Mouse (Mus musculus) erythroid progenitor cell, adult 5-6 weeks (primary cell): Measurements from ENCODE around the gene Olfr1253. TPM values are rescaled to one million over a fixed set of nuclear protein-coding genes. Genes with fewer than 3 reads are reported as not detected.

ENCODE experiments used
- ATAC-seq: replicated peaks from 2 replicates; pipeline ENCODE4 v1.8.0; 2016; ENCODE audit warnings: moderate number of reproducible peaks, mild to moderate bottlenecking, moderate TSS enrichment, inconsistent platforms; ENCODE audit not compliant: poor library complexity, low FRiP score, severe bottlenecking
- total RNA-seq, 2 experiments: library from RNA; stranded (forward) in 1 of 2; stranded (reverse) in 1 of 2; fragments of 150-400 nt in 1 of 2; fragments of 186-747, 209-891 nt in 1 of 2; gene quantifications; 2 replicates each; pipeline versions ENCODE4 v1.2.3 to v1.2.4; 2015 to 2017; ENCODE audit warnings: low replicate concordance in 2 of 2

Gene Olfr1253
- total RNA-seq (2015; ENCODE audit: low replicate concordance) (not detected in 2 replicates), total RNA-seq (2017; ENCODE audit: low replicate concordance) (not detected in 2 replicates)

- ATAC-seq: no peak
These were observed at the start of gene Olfr1253 for GRCm38 (mm10) chr2:89756990-89757389. Gene Olfr1253, minus strand, starts transcription at chr2:89757090.

DNA sequence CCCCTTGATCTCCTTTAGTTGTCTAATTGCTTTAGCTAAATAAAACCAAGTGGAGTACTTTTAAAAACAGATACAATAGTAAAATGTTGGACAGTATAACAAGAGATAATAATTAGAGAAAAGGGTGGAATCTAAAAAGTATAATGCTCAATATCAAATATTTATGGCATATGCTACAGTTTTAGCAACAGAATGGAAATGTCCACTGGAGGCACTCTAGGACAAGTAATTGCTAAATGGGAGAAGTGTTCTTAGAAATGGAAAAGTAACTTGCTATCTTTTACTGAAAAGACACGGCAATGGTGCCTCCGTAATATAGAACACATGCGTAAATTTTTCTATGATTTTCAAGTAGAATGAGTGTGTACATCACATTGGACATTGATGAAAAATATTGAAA, 42.7 kb upstream of the Olfr1253 start:
- no peak for ATAC-seq

DNA sequence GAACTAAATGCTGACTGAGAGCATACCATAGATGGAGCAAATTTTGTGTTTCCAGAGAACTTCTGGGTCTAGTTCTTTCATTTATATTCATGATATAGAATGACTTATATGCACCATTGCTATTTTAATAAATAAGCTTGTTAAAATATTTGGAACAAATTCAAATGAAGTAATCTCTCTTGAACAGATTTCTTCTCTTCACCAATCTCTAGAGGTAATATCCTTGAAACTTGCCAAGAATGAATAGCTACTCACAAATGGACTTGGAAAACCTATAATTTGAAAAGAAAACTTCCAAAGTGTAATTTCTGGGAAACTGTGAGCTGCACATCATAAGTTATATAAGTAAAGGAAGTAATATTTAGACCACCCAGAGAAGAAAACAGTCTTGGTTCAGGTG, 36.6 kb upstream of the Olfr1253 start, which contains the start of gene Olfr1254:
Gene Olfr1254, minus strand, starts transcription at position 101 of the 400 bp plus-strand sequence.
- ATAC-seq: no peak

DNA sequence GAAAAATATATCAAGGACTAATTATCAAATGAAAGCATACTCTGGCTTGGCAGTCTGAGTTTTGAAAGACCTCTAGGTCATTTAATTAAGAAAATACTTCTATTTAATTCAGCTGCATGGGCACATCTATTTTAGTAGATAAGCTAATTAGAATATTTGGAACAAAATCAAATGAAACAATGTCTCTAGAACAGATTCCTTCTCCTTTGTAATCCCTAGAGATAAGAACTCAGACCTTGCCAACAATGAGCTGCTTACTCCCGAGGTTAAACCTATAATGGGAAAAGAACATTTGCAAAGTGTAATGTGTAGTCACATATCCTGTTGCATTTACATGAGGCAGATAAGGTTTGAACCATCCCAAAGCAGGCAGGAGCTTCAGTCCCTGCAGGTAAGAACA, 32.0 kb downstream of the Olfr1253 start, which contains the start of gene Olfr1252:
Gene Olfr1252, minus strand, starts transcription at position 101 of the 400 bp plus-strand sequence.
- no peak for ATAC-seq

Other genes starting within 250 kb of the Olfr1253 start
- gene Olfr1243, start 225.6 kb downstream of the Olfr1253 start, total RNA-seq (2015; ENCODE audit: low replicate concordance): not detected in 2 replicates
- gene Olfr1243, start 225.6 kb downstream of the Olfr1253 start, total RNA-seq (2017; ENCODE audit: low replicate concordance): not detected in 2 replicates
- not detected in 2 replicates for gene Olfr1245, start 178.6 kb downstream of the Olfr1253 start, total RNA-seq (2015; ENCODE audit: low replicate concordance)
- gene Olfr1245, start 178.6 kb downstream of the Olfr1253 start, total RNA-seq (2017; ENCODE audit: low replicate concordance): not detected in 2 replicates
- not detected in 2 replicates for gene Olfr1246, start 163.9 kb downstream of the Olfr1253 start, total RNA-seq (2015; ENCODE audit: low replicate concordance)
- not detected in 2 replicates for gene Olfr1246, start 163.9 kb downstream of the Olfr1253 start, total RNA-seq (2017; ENCODE audit: low replicate concordance)
- gene Olfr1247, start 143.0 kb downstream of the Olfr1253 start, total RNA-seq (2015; ENCODE audit: low replicate concordance): not detected in 2 replicates
- gene Olfr1247, start 143.0 kb downstream of the Olfr1253 start, total RNA-seq (2017; ENCODE audit: low replicate concordance): not detected in 2 replicates
- gene Olfr1248, start 138.8 kb downstream of the Olfr1253 start, total RNA-seq (2015; ENCODE audit: low replicate concordance): not detected in 2 replicates
- gene Olfr1248, start 138.8 kb downstream of the Olfr1253 start, total RNA-seq (2017; ENCODE audit: low replicate concordance): not detected in 2 replicates
- gene Olfr1249, start 122.1 kb downstream of the Olfr1253 start, total RNA-seq (2015; ENCODE audit: low replicate concordance): not detected in 2 replicates
- gene Olfr1249, start 122.1 kb downstream of the Olfr1253 start, total RNA-seq (2017; ENCODE audit: low replicate concordance): not detected in 2 replicates
- not detected in 2 replicates for gene Olfr1250, start 95.6 kb downstream of the Olfr1253 start, total RNA-seq (2015; ENCODE audit: low replicate concordance)
- not detected in 2 replicates for gene Olfr1250, start 95.6 kb downstream of the Olfr1253 start, total RNA-seq (2017; ENCODE audit: low replicate concordance)
- gene Olfr1251, start 85.2 kb downstream of the Olfr1253 start, total RNA-seq (2015; ENCODE audit: low replicate concordance): not detected in 2 replicates
- gene Olfr1251, start 85.2 kb downstream of the Olfr1253 start, total RNA-seq (2017; ENCODE audit: low replicate concordance): not detected in 2 replicates
- gene Olfr1252, start 32.1 kb downstream of the Olfr1253 start, total RNA-seq (2015; ENCODE audit: low replicate concordance): not detected in 2 replicates
- not detected in 2 replicates for gene Olfr1252, start 32.1 kb downstream of the Olfr1253 start, total RNA-seq (2017; ENCODE audit: low replicate concordance)
- gene Olfr1254, start 36.5 kb upstream of the Olfr1253 start, total RNA-seq (2015; ENCODE audit: low replicate concordance): not detected in 2 replicates
- gene Olfr1254, start 36.5 kb upstream of the Olfr1253 start, total RNA-seq (2017; ENCODE audit: low replicate concordance): not detected in 2 replicates
- gene Olfr1255, start 55.0 kb upstream of the Olfr1253 start, total RNA-seq (2015; ENCODE audit: low replicate concordance): not detected in 2 replicates
- not detected in 2 replicates for gene Olfr1255, start 55.0 kb upstream of the Olfr1253 start, total RNA-seq (2017; ENCODE audit: low replicate concordance)
- not detected in 2 replicates for gene Olfr1256, start 84.5 kb upstream of the Olfr1253 start, total RNA-seq (2015; ENCODE audit: low replicate concordance)
- not detected in 2 replicates for gene Olfr1256, start 84.5 kb upstream of the Olfr1253 start, total RNA-seq (2017; ENCODE audit: low replicate concordance)
- not detected in 2 replicates for gene Olfr48, start 91.1 kb upstream of the Olfr1253 start, total RNA-seq (2015; ENCODE audit: low replicate concordance)
- gene Olfr48, start 91.1 kb upstream of the Olfr1253 start, total RNA-seq (2017; ENCODE audit: low replicate concordance): not detected in 2 replicates
- not detected in 2 replicates for gene Olfr1257, start 121.3 kb upstream of the Olfr1253 start, total RNA-seq (2015; ENCODE audit: low replicate concordance)
- gene Olfr1257, start 121.3 kb upstream of the Olfr1253 start, total RNA-seq (2017; ENCODE audit: low replicate concordance): not detected in 2 replicates
- gene Olfr1258, start 170.2 kb upstream of the Olfr1253 start, total RNA-seq (2015; ENCODE audit: low replicate concordance): not detected in 2 replicates
- not detected in 2 replicates for gene Olfr1258, start 170.2 kb upstream of the Olfr1253 start, total RNA-seq (2017; ENCODE audit: low replicate concordance)
- not detected in 2 replicates for gene Olfr1259, start 191.6 kb upstream of the Olfr1253 start, total RNA-seq (2015; ENCODE audit: low replicate concordance)
- gene Olfr1259, start 191.6 kb upstream of the Olfr1253 start, total RNA-seq (2017; ENCODE audit: low replicate concordance): not detected in 2 replicates
- gene Olfr1260, start 217.2 kb upstream of the Olfr1253 start, total RNA-seq (2015; ENCODE audit: low replicate concordance): not detected in 2 replicates
- gene Olfr1260, start 217.2 kb upstream of the Olfr1253 start, total RNA-seq (2017; ENCODE audit: low replicate concordance): not detected in 2 replicates
- not detected in 2 replicates for gene Olfr1261, start 234.1 kb upstream of the Olfr1253 start, total RNA-seq (2015; ENCODE audit: low replicate concordance)
- gene Olfr1261, start 234.1 kb upstream of the Olfr1253 start, total RNA-seq (2017; ENCODE audit: low replicate concordance): not detected in 2 replicates
- gene Olfr1262, start 243.1 kb upstream of the Olfr1253 start, total RNA-seq (2015; ENCODE audit: low replicate concordance): not detected in 2 replicates
- gene Olfr1262, start 243.1 kb upstream of the Olfr1253 start, total RNA-seq (2017; ENCODE audit: low replicate concordance): not detected in 2 replicates